Mouse (Mus musculus) spleen, adult 18-20 months (tissue): ENCODE measurements around the gene Kcnh2.

Experiments used
- DNase-seq, 2 experiments: peaks; one replicate each; pipeline ENCODE4 v3.0.0; 2022; ENCODE audit warnings: mixed read lengths in 2 of 2

The Kcnh2 gene

GRCm38 (mm10) chr5:24308621-24309020 is 42.8 kb downstream of the Kcnh2 start:
- DNase-seq = no peak

GRCm38 (mm10) chr5:24307118-24307777 is 44.2 kb downstream of the Kcnh2 start:
- no peak for DNase-seq

DNA sequence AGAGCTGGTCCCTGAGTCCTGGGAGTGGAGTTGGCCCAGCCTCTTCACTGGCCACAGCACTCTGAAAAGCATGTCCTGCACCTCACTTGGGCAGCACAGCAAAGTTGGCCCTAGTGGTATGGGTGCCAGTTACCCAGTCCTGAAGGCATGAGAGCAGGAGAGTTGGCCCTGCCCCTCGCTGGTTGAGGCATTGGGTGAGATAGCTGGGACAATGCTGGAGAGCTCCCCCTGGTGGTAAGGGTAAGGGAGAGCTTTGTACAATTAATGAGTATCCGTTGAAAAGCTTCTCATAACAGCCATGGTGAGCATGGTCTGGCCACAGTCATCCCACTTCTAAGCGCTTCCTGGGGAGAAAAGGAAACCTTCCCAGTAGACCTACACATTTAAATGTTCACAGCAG is 48.2 kb downstream of the Kcnh2 start:
- DNase-seq = peak in 1 of 2 experiments; percentile 25

GRCm38 (mm10) chr5:24299845-24300589 is 51.4 kb downstream of the Kcnh2 start:
- DNase-seq = no peak

DNA sequence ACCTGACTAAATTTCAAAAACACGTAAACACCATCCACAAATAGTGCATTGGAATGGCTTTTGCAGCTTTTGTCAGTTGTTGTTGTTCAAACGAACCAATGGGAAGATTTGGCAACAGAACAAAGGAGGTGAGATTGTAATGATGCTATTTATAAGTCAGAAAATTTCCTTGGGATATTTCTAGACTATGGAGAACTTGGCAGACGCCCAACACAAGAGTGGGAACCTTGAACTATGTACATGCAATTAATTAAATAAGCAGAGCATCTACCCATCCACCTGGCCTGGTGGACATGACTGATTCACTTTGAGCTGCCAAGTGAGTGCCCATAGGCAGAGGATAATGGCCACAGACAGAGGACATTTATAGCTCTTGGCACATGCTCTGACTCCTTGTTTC is 59.5 kb downstream of the Kcnh2 start:
- DNase-seq = no peak

DNA sequence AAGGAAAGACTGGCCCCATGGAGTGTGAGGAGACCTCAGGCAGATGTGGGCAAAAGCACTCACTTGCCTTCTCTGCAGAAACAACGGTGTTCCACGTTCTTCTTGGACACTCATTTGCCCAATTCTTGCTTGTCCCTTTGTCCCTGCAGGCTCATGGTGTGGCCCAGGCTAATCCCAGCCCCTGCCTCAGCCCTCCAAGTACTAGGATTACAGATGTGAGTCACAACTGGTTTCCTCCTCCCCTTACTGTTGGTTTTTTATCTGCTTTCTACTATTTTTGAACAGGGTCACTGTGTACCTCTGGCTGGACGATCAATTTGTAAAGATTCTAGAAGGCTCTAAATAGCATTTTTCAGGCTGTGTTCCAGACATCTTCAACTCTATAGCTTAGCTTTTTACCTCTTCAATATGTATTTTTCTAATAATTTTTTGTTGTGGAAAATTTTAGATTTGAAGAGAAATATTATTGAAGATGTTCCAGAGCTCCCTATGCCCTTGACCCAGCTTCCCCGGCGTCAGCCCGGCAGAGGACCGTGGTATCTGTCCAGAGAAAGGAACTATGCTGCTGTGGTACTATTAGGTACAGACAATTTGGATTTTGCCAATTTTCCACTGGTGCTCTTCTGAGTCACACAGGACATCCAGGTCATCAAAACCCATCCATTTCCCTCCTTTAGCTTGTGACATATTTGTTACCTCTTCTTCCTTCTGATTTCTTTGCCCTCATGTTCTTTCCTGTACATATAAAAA is 65.0 kb downstream of the Kcnh2 start:
- no peak for DNase-seq

GRCm38 (mm10) chr5:24284145-24284544 is 67.3 kb downstream of the Kcnh2 start:
- DNase-seq = no peak

- no peak for DNase-seq
Measured at GRCm38 (mm10) chr5:24283181-24283580, 68.2 kb downstream of the Kcnh2 start.

GRCm38 (mm10) chr5:24280523-24280922 is 70.9 kb downstream of the Kcnh2 start:
- no peak for DNase-seq

- no peak for DNase-seq
Measured at GRCm38 (mm10) chr5:24279527-24279926, 71.9 kb downstream of the Kcnh2 start.

DNA sequence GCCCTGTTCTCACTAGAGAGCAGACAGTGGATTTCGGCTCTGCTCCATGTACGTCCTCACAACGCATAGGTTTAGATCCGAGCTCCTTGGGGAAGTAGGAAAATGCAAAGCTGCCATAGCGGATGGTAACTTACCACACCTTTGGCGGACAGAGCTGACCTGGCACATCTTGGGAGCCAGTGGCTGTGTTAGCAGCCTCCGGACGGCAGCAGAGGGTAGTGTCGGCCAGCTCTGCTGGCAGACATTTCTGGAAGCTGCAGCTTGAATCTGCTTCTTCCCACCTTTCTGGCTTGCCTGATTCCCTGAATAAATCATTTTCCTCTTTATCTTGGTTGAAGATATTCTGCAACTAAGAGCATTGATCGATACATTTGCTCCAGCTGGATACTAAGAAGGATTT is 73.2 kb downstream of the Kcnh2 start:
- DNase-seq = no peak

DNA sequence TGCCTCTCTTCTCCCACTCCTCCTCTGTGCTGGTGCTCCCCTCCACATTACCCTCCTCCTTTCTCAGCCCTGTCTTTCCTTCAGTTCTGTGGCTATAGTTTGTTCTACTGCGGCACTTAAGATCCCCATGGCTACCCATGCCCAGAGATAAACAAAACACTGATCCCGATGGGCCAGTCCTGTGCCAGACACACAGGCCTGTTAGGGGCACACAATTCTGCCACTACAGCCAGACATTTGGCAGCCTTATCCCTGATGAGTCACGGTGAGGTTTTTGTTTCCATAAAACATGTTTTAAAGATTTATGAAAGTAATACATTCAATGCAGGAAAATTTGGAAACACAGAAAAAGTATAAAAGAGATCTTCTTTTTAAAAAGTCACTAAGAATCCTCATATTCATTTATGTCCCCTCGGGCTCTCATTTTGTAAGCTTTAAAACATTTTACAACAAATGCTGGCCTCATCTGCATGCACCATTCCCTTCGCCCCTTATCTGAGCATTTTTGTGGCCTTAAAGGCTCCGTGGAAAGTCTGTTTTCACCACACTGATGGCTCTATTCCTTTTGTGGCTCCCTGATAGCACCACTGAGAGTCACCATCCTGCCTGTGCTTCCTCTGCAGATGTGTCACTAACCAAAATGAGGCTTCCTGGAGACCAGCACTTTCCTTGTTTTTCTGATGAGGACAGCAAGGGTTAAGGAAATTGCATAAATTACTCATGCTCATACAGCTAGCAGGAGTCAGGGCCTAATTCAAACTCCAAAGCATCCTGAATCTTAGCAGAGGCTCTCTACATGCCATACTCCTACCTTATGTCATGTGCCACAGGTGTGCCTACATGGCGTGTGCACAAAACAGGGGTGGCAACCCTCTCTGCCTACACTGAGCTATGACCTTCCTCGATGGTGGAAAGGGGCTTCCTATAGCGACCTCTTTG is 77.5 kb downstream of the Kcnh2 start:
- no peak for DNase-seq

DNA sequence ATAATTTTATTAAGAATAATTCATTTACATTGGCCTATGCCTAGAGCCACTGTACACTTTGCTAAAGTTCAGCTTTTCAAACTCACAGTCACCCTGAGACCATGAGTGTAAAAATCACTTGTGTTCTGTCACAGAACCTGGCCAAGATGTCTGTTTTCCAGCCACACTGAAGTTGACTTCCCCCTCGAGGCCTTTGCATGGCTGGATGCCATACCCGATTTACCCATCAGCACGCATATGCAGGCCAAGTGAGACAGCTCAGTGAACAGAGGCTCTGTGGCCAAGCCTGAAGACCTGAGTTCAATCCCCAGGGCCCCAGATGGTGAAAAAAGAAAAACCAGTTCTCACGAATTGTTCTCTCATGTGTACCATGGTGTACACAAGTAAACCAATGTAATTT is 80.5 kb downstream of the Kcnh2 start:
- DNase-seq = no peak
